Mouse (Mus musculus): ENCODE results near the gene Arhgap8. TPM values are rescaled to one million over a fixed set of nuclear protein-coding genes. Genes with fewer than 3 reads are reported as not detected.

Arhgap8 gene
- polyA plus RNA-seq, 1 experiment from 2014 or later, result 0.19 TPM

DNA sequence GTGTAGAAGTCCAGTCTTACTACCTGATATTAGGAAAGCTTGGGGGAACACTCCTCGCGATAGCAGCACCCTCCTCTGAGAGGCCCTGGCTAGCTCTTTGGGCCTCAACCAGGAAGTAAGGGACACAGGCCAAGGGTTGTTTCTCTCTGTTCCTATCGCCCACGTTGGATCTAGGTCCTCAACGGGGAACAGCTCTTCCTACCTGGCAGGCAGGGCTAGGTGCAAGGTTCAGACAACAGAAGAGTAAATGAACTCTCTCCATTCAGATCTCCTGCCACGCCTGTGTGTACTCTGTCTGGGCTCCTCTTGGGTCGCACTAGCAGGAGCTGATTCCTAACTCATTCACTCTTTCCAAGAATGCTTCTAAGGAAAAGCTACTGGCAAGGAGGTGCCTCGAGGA is 44.5 kb upstream of the Arhgap8 start:
- Histone ChIP-seq H3K27me3 (ENCODE audit: insufficient read depth, low read length) (no peaks in the 10 kb centered on the region), H3K4me3 (ENCODE audit: low read depth, low read length) (no peak overlapping the region), H3K9ac (replicated peaks) (no peak overlapping the region), H3K27ac (ENCODE audit: low read depth) (peak overlapping the region; percentile 86), H3K36me3 (replicated peaks; ENCODE audit: insufficient read depth, low read length) (no peaks in the 10 kb centered on the region), H3K4me1 (ENCODE audit: insufficient read depth) (peaks cover 3% of the 10 kb centered on the region; the same call in 1 of the 2 replicates), H3K9me3 (ENCODE audit: low read length) (no peaks in the 10 kb centered on the region), H3K4me2 (ENCODE audit: low read depth, low read length) (no peak overlapping the region)
- WGBS (ENCODE audit: insufficient replicate concordance), result 40% methylated on average over 8 of the region's 8 CpGs
- DNase-seq (peak; percentile 40), ATAC-seq (peak; percentile 88)
- TF ChIP-seq CTCF (IDR thresholded peaks at IDR 0.05; ENCODE audit: low read depth) (no peak), EP300 (IDR thresholded peaks at IDR 0.05; ENCODE audit: low read depth) (0 out of 2 replicates have a peak, but pooled peaks have one; percentile 24)

DNA sequence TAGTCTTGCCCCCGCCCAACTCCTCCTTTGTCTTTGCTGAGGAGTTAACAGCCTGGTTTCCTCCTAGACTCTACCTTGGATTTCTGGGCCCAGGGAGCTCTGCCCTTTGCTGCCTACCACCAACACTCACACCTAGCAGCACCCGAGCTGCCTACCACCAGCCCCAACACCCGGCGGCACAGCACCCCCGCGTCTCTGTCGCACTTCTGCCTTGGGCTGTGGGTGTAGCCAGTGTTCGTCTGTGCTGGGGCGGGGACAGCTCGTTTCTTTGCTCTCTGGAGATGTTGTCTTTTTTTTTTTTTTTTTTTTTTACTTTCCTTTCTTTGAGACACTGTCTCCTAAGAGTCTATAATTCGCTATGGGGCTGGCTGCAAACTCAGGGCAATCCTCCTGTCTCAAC is 41.9 kb upstream of the Arhgap8 start:
- no peaks in the 10 kb centered on the region for H3K27me3 ChIP-seq (ENCODE audit: insufficient read depth, low read length)
- 43% methylated on average over 11 of the region's 11 CpGs for WGBS (ENCODE audit: insufficient replicate concordance)
- no peaks in the 10 kb centered on the region for H3K36me3 ChIP-seq (replicated peaks; ENCODE audit: insufficient read depth, low read length)
- no peak overlapping the region for H3K9ac ChIP-seq (replicated peaks)
- no peak overlapping the region for H3K27ac ChIP-seq (ENCODE audit: low read depth)
- no peak for TF ChIP-seq EP300 (IDR thresholded peaks at IDR 0.05; ENCODE audit: low read depth)
- no peak overlapping the region for H3K4me3 ChIP-seq (ENCODE audit: low read depth, low read length)
- no peak overlapping the region for H3K4me2 ChIP-seq (ENCODE audit: low read depth, low read length)
- no peaks in the 10 kb centered on the region for H3K9me3 ChIP-seq (ENCODE audit: low read length)
- no peak for ATAC-seq
- no peak for DNase-seq
- peaks cover 12% of the 10 kb centered on the region for H3K4me1 ChIP-seq (ENCODE audit: insufficient read depth)

DNA sequence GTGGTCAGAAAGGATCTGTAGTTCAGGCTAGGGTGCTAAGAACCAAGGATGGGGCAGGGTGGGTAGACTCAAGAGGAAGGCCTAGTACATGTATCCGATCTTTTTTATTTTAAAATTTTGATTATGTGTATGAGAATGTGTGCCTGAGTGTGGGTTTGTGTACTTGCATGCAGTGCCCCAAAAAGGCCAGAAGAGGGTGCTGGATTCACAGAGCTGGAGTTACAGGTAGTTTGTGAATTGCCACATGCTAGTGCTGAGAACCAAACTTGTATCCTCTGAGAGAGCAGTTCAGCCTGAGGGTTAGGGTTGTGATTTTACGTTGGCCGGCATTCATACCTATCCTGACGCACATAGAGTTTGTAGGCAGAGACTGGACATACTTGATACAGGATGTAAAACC is 40.8 kb upstream of the Arhgap8 start:
- DNase-seq (no peak), ATAC-seq (no peak)
- H3K27me3 ChIP-seq (ENCODE audit: insufficient read depth, low read length), result no peaks in the 10 kb centered on the region
- H3K4me3 ChIP-seq (ENCODE audit: low read depth, low read length), result no peak overlapping the region
- WGBS (ENCODE audit: insufficient replicate concordance), result 90% methylated on average over 4 of the region's 4 CpGs
- no peaks in the 10 kb centered on the region for H3K9me3 ChIP-seq (ENCODE audit: low read length)
- H3K36me3 ChIP-seq (replicated peaks; ENCODE audit: insufficient read depth, low read length), result no peaks in the 10 kb centered on the region
- H3K9ac ChIP-seq (replicated peaks), result no peak overlapping the region
- H3K27ac ChIP-seq (ENCODE audit: low read depth), result no peak overlapping the region
- H3K4me1 ChIP-seq (ENCODE audit: insufficient read depth), result peaks cover 12% of the 10 kb centered on the region
- H3K4me2 ChIP-seq (ENCODE audit: low read depth, low read length), result no peak overlapping the region
- peak; percentile 65 for TF ChIP-seq CTCF (IDR thresholded peaks at IDR 0.05; ENCODE audit: low read depth)
- TF ChIP-seq EP300 (IDR thresholded peaks at IDR 0.05; ENCODE audit: low read depth), result no peak

DNA sequence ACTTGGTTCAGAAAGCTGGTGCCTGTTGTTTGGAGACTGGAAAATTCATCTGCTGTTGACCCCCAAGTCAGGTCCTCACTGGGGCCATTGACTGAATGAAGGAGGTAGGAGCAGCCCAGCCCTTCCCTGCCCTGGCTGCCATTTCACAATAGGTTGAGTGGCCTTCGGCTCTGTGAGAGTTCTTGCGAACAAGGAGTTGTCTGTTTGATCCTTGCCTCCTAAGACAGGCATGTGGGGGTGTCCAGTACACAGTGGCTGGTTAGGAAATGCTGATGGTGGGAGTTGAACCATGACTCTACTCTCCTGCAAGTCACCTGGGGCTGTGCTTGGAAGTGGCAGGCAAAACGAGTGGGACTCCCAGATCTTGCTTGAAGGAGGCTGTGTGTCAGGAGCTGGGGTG is 40.1 kb upstream of the Arhgap8 start:
- 75% methylated on average over 3 of the region's 3 CpGs for WGBS (ENCODE audit: insufficient replicate concordance)
- H3K36me3 ChIP-seq (replicated peaks; ENCODE audit: insufficient read depth, low read length), result no peaks in the 10 kb centered on the region
- TF ChIP-seq CTCF (IDR thresholded peaks at IDR 0.05; ENCODE audit: low read depth), result no peak
- TF ChIP-seq EP300 (IDR thresholded peaks at IDR 0.05; ENCODE audit: low read depth), result no peak
- DNase-seq (no peak), ATAC-seq (no peak)
- no peak overlapping the region for H3K4me2 ChIP-seq (ENCODE audit: low read depth, low read length)
- H3K9me3 ChIP-seq (ENCODE audit: low read length), result no peaks in the 10 kb centered on the region
- peaks cover 13% of the 10 kb centered on the region for H3K4me1 ChIP-seq (ENCODE audit: insufficient read depth)
- H3K27me3 ChIP-seq (ENCODE audit: insufficient read depth, low read length), result no peaks in the 10 kb centered on the region
- H3K9ac ChIP-seq (replicated peaks), result no peak overlapping the region
- H3K4me3 ChIP-seq (ENCODE audit: low read depth, low read length), result no peak overlapping the region
- H3K27ac ChIP-seq (ENCODE audit: low read depth), result no peak overlapping the region

DNA sequence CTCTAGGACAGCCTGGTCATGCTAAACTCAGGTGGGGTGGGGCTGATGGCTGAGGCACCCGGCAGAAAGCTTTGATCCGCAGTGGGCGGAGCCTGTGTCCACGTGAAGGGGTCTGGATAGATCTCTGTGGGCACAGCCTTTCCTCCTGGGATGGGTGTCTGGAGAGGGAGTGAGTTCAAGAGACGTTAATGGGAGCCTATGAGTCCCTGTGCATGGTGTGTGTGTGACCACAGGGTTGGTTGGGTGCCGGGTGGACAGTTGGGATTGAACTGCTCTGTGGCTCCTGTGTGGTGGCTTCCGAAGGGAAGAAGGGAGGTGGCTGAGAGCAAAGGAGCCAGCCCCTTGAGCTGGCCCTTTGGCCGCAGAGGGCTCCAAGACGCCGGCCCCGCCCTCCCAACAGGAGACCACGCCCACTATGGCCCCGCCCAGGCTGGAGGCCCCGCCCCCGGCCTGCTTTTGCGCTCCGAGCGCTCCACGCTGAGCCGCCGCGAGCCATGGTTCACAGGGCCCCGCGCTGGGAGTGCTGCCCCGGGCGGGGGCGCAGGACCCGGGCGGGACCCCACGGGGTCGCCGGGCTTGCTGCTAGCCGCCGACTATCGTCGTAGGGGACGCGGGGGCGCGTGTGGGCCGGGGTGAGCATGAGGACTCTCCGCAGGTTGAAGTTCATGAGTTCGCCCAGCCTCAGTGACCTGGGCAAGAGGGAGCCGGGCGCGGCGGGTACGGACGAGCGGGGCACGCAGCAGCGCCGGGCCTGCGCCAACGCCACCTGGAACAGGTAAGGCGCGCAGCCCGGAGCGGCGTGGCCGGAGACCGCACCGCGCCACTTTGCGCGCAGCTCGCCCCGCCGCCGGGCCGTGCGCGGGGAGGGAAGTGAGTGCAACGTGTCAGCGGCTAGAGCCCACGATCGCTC is 39.1 kb upstream of the Arhgap8 start:
- DNase-seq, result peak; percentile 91
- H3K9ac ChIP-seq (replicated peaks), result peak overlapping the region; percentile 74
- peaks cover 13% of the 10 kb centered on the region for H3K4me1 ChIP-seq (ENCODE audit: insufficient read depth)
- no peaks in the 10 kb centered on the region for H3K36me3 ChIP-seq (replicated peaks; ENCODE audit: insufficient read depth, low read length)
- under 1% methylated on average over 60 of the region's 77 CpGs for WGBS (ENCODE audit: insufficient replicate concordance)
- peak overlapping the region; percentile 68 for H3K4me3 ChIP-seq (ENCODE audit: low read depth, low read length)
- ATAC-seq, result peak; percentile 83
- H3K27ac ChIP-seq (ENCODE audit: low read depth), result peak overlapping the region; percentile 44; the same call in 1 of the 2 replicates
- peak overlapping the region; percentile 80 for H3K4me2 ChIP-seq (ENCODE audit: low read depth, low read length)
- no peaks in the 10 kb centered on the region for H3K9me3 ChIP-seq (ENCODE audit: low read length)
- no peaks in the 10 kb centered on the region for H3K27me3 ChIP-seq (ENCODE audit: insufficient read depth, low read length)
- TF ChIP-seq CTCF (IDR thresholded peaks at IDR 0.05; ENCODE audit: low read depth), result no peak
- TF ChIP-seq EP300 (IDR thresholded peaks at IDR 0.05; ENCODE audit: low read depth), result no peak

DNA sequence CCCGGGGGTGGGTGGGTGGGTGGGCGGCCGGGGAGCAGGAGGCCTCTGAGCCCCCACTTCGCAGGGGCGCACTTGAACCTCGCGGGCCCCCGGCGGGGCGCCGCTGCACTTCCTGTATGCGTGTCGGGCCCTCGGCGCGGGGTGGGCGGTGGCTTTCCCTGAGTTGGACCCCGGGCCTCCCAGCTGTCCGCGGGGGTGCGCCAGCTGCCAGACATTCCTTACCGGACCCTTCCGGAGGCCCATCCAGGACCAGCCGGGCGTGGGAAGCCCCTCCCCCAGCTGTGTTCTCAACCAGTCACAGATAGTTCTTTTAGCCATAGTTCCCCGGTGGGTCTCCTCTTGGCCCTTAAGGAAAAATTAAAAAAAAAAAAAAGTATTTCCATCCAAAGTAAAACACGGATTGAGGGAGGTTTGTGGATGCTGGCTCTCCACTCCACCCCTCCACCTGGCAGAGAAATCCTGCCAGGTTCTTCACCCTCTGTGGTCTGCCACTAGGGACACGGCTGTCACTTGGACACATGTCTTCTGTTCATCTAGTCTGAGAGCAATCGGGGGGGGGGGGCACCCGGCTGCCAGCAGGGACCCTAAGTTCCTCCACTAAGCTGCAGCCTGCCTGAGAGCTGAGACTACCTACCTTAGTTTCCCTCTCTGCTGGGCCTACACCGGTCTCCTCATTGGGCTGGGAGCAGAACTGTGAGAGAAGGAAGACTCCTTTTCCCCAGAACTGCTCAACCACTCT is 38.2 kb upstream of the Arhgap8 start:
- Histone ChIP-seq H3K4me3 (ENCODE audit: low read depth, low read length) (peak overlapping the region; percentile 68), H3K27ac (ENCODE audit: low read depth) (peak overlapping the region; percentile 44; the same call in 1 of the 2 replicates), H3K9ac (replicated peaks) (peak overlapping the region; percentile 74), H3K9me3 (ENCODE audit: low read length) (no peaks in the 10 kb centered on the region), H3K4me2 (ENCODE audit: low read depth, low read length) (peak overlapping the region; percentile 80), H3K36me3 (replicated peaks; ENCODE audit: insufficient read depth, low read length) (no peaks in the 10 kb centered on the region), H3K27me3 (ENCODE audit: insufficient read depth, low read length) (no peaks in the 10 kb centered on the region), H3K4me1 (ENCODE audit: insufficient read depth) (peaks cover 17% of the 10 kb centered on the region)
- ATAC-seq, result peak; percentile 16
- 4% methylated on average over 31 of the region's 31 CpGs for WGBS (ENCODE audit: insufficient replicate concordance)
- TF ChIP-seq CTCF (IDR thresholded peaks at IDR 0.05; ENCODE audit: low read depth) (no peak), EP300 (IDR thresholded peaks at IDR 0.05; ENCODE audit: low read depth) (no peak)
- DNase-seq, result peak; percentile 57
